Mouse (Mus musculus): ENCODE measurements around the gene Sspn.

Gene Sspn

DNA sequence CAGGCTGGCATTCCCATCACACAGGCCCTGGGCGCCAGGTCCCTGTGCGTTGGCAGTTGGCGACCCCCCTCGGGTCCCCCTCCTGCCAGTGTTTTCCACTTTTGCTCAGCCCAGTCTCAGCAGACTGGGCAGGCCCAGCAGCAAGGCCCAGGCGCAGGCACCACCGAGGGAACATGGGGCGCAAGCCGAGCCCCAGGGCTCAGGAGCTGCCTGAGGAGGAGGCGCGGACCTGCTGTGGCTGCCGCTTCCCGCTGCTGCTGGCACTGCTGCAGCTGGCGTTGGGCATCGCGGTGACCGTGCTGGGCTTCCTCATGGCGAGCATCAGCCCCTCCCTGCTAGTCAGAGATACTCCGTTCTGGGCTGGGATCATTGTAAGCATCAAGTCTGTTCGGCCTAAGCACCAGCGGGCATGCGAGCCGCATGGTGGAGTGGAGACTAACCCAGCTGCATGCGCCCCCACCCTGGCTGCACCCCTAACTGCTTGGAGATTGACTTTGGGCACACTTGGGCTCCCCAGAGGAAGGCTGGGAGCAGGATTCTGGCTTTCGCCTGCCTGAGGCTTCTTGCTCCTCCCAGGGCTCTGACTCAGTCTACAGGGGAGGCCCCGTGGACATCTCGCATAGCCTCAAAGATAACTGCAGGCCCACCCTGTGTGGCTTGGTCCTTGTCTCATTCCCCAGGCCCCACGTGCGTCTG is 2.7 kb downstream of the Sspn start:
- DNase-seq (ENCODE audit: low read depth): no peak

DNA sequence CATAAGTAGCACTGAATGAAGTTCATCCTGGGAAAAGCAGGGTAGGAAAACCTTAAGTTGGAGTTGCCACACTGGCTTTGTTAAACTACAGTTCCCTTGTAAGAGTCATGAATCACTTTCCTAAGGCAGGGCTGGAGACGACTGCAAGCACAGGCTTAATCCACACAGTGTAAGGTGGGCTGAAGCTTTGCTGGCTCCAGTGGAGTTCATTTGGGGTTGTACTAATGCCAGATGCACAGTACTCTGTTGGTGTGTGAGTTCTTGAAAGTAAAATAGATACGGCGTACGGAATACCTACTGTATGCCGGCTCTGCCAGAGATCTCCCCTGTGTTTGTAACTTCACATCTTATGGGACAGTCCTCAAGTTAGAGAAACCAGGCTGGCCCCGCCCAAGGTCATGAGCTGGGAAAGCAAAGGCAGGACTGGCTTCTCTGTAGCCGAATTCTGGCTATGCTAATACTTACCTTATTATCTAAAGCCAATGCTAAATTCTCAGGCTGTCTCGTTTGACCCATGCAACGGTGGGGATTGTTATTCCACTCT is 3.3 kb downstream of the Sspn start:
- no peak for DNase-seq (ENCODE audit: low read depth)

DNA sequence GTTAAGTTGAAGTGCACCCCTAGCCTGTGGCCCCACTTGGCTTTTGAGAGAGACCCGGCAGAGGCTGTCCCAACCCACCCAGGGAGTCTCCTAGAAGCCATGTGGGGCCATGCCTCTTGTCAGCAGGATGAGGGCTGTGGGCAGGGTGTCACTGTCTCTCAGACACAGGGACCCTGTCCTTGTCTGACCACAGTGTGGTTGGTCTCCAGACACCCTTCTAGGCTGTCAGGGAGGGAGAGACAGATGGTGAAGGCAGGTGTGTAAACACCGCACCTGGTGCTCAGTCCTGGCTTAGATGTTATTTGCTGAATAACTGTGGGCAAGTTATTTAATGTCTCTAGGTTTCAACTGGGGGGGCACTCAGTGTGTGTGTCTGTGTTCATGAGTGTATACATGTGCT is 4.5 kb downstream of the Sspn start:
- no peak for DNase-seq (ENCODE audit: low read depth)

DNA sequence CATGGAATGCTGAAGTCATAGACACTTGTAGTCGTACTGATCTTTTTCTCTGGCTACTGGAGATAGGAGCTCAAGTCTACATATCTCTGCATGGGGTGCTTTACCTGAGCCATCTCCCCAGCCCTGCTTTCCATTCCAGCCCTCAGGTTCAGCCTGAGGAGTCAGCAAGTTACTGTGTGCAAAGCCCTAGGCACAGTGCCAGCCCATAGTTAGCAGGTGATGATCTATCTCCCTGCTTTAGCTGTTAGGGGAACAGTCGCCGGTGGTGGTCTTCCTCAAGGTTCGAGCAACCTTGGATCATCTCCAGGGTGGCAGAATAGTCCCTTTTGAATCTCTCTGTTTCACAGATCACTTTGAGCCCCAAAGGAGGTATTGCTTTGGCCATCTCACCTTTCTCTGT is 5.1 kb downstream of the Sspn start:
- DNase-seq (ENCODE audit: low read depth): no peak

DNA sequence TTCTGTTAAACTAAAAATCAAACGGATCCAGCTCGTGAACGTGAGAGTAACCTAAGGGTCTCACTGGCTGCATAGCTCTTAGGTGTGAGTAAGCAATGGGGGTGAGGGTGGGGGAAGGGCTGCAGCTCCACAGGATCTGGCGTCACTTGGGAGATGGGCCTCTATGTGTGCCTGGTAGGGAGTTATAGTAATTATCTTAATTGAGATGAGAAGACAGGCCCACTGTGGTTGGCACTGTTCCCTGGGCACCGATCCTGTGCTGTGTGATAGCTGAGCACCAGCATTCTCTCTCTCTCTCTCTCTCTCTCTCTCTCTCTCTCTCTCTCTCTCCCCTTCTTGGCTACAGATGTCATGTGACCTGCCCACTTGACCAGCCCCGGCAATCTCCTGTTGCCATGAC is 9.4 kb downstream of the Sspn start:
- DNase-seq (ENCODE audit: low read depth): no peak

DNA sequence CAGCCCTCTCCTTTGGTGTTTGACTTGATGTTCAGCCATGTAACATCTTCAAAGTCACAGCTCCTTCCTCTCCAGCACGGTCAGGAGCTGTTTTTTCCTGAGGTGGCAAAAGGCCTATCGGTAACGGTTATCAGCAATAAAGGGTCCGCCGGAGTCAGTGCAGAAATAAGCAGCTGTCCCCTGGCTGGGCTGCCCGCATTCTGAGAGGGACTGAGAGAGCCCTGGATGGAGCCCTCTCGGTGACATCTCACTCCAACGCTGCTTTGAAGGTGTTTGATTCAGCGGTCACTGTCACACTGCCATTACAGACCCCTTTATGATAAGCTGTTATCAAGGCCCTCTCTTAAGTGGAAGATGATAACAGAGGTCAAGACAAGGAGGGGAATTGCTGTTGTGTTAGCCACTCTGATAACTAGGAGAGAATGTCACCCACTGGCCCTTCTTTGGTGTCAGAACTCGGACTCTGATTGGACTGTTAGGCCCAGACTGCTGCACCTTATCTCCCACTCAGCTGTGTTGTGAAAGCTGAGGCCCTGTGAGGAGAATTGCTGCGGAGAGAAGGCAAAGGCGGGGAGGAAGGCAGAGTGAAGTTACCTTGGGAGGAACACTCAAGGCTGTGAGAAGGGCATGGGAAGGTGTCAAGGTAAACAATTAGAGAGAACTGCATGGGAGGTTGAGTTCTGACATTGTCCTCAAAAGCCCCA is 11.0 kb downstream of the Sspn start:
- DNase-seq (ENCODE audit: low read depth): no peak

DNA sequence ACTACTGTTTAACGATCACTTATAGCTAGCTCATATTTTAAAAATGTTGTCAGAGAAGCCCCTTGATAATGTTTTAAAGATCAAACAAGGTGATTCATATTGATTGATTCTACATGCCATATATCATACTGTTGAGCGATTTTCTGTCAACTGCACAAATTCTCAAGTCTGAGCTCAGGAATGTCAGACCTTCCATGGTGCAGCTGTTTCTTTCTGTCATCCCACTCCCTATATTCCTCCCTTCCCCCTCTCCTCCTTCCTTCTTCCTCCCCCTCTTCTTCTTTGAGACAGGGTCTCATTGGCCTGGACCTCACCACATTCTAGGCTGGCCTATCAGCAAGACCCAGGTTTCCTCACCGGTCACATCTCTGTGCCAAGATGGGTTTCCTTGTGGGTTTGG is 12.0 kb downstream of the Sspn start:
- no peak for DNase-seq (ENCODE audit: low read depth)

DNA sequence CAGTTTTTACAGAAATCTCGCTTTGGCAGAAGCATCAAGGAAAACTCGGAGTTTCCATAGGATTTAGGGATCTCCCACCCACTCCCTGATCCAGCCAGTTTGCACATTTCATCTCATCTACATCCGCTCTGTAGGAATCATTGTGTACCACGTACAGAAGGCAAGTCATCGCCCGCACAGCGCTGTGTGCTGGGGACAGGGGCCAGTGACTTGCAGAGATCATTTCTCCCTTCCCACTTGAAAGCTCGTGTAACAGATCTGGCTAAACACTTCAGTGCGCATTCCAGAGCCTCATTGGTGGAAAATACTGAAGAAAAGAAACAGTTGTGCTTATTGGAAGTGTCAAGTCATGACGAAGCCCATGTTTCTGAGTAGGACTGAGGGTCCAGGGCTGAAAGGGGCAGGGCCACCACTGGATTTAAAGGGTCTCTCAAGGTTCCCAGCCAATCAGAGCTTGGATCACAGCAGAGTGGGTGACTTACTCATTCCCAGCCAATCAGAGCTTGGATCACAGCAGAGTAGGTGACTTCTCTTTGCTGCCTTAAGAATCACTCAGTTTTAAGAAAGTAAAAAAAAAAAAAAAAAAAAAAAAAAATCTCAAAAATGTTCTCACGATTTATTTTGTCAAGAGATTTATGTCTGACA is 14.4 kb downstream of the Sspn start:
- DNase-seq (ENCODE audit: low read depth): no peak

DNA sequence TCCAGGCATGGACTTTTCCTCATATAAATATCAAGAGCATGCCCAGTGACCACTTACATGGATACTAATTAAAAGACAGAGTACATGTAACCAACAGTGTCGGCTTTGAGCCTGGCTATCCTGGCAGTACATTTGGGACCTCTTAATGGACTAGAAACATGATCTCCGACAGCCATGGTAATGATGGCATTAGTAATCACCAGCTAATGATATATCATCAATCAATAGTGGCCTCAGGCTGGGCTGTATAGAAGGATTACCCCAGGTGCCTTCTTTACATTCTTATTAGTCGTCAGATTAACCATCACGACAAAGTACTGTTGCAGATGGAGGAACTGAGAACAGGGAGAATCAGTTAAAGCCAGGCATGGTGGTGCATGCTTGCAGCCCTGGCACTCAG is 17.6 kb downstream of the Sspn start:
- DNase-seq (ENCODE audit: low read depth): no peak

DNA sequence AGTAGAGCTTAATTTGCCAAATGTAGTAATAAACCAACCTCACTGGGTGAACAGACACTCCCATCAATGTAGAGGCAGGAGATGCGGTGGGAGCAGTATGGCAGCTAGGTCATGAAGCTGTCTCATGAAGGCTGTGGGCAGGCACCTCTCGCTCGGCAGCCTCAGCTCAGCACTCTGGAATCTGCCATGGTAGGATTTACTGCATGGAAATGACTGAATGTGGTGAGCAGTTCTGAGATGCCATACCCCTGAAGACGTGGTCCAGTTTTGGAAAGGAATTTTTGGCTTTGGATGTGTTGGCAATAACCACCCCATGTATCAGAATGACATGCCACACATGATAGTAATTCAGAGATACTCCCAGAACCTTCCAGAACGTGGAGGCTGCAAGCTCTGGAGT is 19.2 kb downstream of the Sspn start:
- no peak for DNase-seq (ENCODE audit: low read depth)

DNA sequence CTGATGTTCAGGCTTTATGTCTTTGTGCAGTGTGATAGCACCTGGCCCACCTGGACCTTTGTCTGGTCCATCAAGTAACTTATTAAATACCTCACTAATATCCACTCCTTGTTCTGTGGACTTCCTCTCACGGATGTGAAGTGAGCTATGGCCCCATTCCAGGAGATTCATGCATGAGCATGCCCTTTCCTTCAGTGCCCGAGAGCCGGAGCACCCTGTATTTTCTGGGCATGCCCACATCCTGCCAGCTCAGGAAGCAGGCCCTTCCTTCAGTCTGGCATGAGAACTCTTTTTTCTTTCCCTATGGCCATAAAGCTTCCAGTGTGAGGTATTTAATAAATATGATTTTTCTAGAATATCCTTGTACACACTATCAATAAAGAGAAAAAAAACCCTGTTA is 21.2 kb downstream of the Sspn start:
- DNase-seq (ENCODE audit: low read depth): no peak

DNA sequence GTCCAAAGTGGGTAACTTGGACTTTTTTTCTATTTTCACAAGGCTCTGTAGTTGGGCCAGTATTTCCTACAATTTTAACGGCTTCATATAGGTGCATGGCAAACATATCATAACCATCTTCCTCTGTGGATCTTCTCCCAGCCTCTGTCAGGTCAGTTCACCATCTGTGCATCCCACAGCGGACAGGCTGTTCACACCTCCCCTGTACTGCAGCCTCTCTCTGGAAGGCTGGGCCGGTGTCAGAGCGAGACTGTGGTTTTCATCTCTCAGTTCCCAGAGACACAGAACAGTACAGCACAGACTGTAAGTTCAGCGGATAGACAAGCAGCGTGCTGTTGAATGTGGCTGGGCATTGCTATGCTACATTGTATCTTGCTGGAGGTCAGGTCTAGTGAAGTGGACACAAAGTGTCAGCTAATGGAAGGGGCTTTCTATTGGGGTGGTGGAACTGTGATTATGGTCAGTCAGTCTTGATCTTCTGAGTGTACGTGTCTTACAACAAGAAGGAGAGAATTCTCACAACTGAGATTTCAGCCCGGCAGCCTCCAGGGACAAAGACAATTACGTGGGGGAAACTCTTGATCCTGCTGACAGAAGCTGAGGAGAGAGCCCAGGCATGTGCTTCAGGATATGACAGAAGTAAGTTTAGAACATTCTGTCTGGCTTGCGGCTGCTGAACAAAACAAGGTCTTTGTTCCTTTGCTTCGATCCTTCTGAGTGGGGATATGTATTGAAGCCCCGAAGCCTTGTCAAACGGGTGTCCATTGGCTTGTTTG is 21.9 kb downstream of the Sspn start:
- no peak for DNase-seq (ENCODE audit: low read depth)

DNA sequence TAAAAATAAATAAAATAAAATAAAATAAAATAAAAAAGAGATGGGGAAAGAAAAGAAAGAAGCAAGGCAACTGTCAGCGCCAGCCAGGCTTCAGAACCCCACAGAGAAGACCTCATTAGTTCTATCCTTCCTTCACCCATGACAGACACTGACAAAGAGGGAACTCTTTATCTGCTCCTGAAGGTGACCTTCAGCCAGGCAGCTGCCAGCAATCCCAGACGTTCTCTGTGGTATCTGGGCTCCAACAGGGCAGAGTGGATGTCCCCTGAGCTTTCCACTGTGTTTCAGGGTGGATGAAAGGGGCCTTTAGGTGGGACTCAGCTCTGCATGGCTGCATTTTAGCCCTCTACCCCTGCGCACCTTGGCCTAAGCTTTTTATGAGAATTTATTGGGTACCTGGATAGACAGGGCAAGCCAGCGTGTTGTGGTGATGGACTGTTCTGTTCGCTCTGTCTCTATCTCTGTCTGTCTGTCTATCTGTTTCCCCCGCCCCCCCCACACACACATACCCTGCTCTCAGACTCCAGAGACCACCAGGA is 26.1 kb downstream of the Sspn start:
- DNase-seq (ENCODE audit: low read depth): no peak

DNA sequence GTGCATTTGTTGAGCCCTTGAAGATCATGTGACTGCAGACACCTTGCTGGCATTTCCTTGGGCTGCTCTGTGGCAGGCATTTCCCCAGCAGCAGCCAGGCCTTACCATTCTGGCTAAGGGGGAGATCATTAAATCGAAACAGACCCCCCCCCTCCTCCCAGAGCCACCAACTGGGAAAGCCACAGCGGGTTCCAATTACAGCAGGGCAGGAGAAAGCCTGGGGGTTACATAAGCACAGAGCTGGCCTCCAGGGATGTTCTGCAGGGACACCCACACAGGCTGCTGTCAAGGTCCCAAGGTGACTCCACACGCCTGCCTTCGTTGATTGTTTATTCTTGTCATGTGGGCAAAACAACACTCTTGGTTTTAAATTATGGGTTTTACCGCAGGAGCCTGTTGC is 26.6 kb downstream of the Sspn start:
- no peak for DNase-seq (ENCODE audit: low read depth)

DNA sequence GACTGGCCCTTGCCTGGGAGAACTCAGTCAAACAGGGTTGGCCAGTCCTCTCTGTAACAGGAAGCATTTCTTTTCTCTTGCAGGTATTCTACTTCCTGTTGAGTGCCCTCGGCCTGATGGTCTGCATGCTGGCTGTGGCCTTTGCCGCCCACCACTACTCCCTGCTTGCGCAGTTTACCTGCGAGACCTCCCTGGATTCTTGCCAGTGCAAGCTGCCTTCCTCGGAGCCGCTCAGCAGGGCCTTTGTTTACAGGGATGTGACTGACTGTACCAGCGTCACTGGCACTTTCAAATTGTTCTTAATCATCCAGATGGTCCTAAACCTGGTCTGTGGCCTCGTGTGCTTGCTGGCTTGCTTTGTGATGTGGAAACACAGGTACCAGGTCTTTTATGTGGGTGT is 29.6 kb downstream of the Sspn start:
- DNase-seq (ENCODE audit: low read depth): no peak

DNA sequence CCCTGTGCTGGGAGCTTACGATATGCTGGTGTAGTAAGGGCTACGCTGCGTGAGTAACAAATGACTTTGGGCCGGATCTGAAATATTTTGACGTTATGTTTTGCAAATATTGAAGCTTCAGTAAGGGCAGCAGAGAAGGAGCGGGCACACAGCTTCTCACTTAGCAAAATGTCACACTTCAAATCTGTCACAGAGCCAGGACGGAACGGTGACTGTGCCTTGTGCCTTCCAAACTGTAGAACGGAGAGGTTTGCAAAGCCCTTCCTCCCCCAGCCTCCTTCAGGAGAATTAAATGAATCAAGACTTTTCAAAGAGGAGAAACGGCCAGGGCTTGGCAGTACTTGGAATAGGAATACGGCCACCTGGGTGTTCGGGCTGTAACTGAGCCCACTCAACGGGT is 32.5 kb downstream of the Sspn start:
- no peak for DNase-seq (ENCODE audit: low read depth)

DNA sequence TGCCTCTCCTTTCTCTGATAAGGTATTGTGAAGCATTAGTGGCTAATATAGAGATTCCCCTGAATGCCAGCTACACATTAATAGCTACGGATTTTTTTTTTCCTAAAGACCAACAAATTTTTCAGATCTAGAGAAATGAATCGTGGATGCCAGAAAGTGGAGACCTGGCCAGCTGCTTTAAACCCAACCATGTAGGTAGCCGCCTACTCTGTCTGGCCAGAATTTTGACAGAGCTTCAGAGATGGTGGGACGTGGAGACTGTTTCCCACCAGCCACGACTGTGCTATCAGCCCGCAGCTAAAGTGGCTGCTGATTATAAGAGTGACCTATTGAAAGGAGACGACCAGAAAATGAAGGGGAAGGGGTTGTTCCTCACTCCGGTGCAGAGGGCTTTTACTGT is 36.3 kb downstream of the Sspn start:
- DNase-seq (ENCODE audit: low read depth): no peak

DNA sequence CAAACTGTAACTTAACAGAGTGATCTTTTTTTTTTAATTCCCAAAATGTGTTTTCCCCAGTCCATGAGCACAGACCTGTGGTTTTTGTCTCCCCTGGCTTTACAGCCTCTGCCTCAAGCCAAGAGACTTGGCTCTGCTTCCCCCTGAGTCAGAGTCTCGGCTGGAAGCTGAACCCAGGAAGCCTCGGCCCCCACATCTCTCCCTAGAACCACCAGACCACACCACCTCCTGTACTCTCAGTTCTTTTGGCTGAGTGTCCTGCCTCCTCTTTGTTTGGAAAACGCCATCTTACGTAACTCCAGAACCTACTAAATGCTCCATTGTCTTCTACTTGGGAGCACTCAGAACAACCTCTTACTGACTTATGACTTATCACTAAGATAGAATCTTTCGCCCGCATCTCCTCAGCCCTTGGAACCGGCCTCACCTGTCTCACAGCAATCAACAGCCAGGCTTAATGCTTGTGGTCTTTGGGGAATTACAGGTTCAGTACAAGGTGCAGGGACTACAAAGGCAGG is 36.9 kb downstream of the Sspn start:
- DNase-seq (ENCODE audit: low read depth): no peak

DNA sequence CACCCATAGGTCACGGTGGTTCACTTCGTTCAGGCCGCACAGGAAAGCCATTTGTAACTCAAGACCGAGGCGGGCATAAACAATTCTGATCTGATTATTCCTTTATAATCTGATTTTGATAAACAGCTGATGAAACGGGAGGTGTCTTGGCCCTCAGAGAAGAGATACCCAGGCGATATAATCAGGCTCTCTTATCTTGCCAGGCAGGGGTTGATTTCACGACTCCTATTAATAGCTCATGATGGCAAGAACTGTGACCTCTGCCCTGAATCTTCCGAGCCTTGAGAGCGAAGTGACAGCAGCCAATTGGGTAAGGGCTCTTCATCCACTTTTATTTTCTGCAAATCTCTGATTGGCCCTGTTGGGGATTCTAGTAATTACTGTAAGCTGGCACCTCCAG is 37.4 kb downstream of the Sspn start:
- DNase-seq (ENCODE audit: low read depth): no peak

DNA sequence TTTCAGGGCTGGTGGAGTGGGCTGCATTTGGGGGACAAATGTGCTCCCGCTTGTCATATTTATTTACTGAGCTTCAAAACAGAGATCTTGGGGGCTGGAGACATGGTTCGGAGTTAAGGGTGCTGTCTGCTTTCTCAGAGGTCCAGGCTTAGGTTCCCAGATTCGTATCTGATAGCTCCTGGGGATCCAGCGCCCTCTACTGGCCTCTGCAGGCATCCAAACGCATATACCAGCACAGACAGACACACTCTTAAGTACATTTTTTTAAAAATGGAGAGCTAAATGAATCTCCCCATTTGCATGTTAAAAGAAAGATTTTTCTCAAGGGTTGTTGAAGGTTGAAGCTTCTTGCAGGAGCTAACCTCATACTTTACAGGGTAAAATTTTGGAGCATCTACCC is 38.1 kb downstream of the Sspn start:
- no peak for DNase-seq (ENCODE audit: low read depth)

DNA sequence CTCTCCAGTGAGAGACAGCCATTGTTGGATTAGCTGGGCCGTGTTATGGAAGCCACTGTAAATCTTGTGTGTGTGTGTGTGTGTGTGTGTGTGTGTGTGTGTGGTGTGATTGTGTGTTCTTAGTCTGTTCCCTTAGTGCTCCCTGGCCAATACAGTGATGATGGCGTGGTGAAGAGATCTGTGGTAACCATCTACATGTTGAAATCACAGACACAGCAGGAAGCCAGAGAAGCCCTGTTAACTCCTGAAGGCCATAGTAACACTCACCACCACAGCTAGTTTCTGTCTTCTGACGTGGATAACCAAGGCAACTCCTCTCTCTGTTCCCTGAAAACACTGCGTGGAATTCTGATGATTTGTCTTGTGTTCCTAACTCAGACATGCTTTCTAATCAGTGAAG is 40.7 kb downstream of the Sspn start:
- no peak for DNase-seq (ENCODE audit: low read depth)

DNA sequence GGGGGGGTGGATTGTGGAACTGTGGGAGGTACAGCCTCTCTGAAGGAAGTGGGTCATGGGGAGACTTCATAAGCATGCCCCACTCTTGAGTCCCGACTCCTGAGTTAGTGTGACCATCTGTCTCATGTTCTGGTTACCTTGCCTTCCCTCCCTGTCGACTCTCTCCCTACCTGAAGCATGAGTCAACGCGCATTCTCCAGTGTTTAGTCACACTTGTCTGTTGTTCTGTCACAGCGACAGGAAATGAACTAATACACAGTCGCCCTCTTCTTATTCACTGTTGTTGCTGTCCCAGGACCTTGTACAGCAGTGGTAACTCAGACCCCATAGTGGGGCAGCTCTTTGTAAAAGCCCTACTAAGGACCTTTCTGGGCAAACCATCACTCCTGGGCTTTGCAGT is 41.4 kb downstream of the Sspn start:
- peak; percentile 40 for DNase-seq (ENCODE audit: low read depth)

Measured in induced T-regulatory cell, adult 2 months (primary cell).